Mouse (Mus musculus) lung, embryonic 15.5 days (tissue): ENCODE data around the gene Prrxl1. TPM values are rescaled to one million over a fixed set of nuclear protein-coding genes. Genes with fewer than 3 reads are reported as not detected.

ENCODE experiments used
- ATAC-seq: fragments of 200-750 bp; cut with Nextera tagmentation; 2 replicates; pipeline ENCODE4 v1.8.0; 2017; ENCODE audit warnings: moderate number of reproducible peaks, borderline replicate concordance; ENCODE audit not compliant: low FRiP score, low TSS enrichment; ENCODE audit errors: extremely low read depth
- H3K27ac ChIP-seq: fragments of 300-500 bp; sonication (generic); 2 replicates; pipeline ENCODE4 v1.5.1; 2015; ENCODE audit warnings: moderate library complexity, mild to moderate bottlenecking, inconsistent platforms
- H3K27me3 ChIP-seq: fragments of 300-500 bp; sonication (generic); 2 replicates; pipeline ENCODE4 v1.6.1; 2015; ENCODE audit warnings: inconsistent platforms
- H3K36me3 ChIP-seq: fragments of 300-500 bp; sonication (generic); 2 replicates; pipeline ENCODE4 v1.6.1; 2015; ENCODE audit warnings: inconsistent platforms
- H3K4me1 ChIP-seq: fragments of 300-500 bp; sonication (generic); 2 replicates; pipeline ENCODE4 v1.6.1; 2015; ENCODE audit warnings: inconsistent platforms
- H3K4me2 ChIP-seq: fragments of 300-500 bp; sonication (generic); 2 replicates; pipeline ENCODE4 v1.6.1; 2015; ENCODE audit warnings: inconsistent platforms, mild to moderate bottlenecking, moderate library complexity
- H3K4me3 ChIP-seq: fragments of 300-500 bp; sonication (generic); 2 replicates; pipeline ENCODE4 v1.5.1; 2015; ENCODE audit warnings: mild to moderate bottlenecking, inconsistent platforms
- H3K9ac ChIP-seq: fragments of 300-500 bp; sonication (generic); 2 replicates; pipeline ENCODE4 v1.6.1; 2015; ENCODE audit warnings: inconsistent platforms
- H3K9me3 ChIP-seq: fragments of 300-500 bp; sonication (generic); 2 replicates; pipeline ENCODE4 v1.6.1; 2016; ENCODE audit warnings: inconsistent platforms
- WGBS: fragments of 180-500 bp; shearing (Covaris S2); methylation state at CpG from one replicate; pipeline ENCODE4 v1.1.7; 2015; 5-methylcytosine and 5-hydroxymethylcytosine counted together
- polyA plus RNA-seq: library from polyadenylated mRNA; unstranded; fragments of >200 nt; fragmentation: Nextera tagmentation; extraction: Ambion mirVana; gene quantifications from 2 replicates; pipeline ENCODE4 v1.2.1, GENCODE M21; 2015

Gene Prrxl1
- polyA plus RNA-seq, 1 experiment from 2014 or later = 0.25 TPM

DNA sequence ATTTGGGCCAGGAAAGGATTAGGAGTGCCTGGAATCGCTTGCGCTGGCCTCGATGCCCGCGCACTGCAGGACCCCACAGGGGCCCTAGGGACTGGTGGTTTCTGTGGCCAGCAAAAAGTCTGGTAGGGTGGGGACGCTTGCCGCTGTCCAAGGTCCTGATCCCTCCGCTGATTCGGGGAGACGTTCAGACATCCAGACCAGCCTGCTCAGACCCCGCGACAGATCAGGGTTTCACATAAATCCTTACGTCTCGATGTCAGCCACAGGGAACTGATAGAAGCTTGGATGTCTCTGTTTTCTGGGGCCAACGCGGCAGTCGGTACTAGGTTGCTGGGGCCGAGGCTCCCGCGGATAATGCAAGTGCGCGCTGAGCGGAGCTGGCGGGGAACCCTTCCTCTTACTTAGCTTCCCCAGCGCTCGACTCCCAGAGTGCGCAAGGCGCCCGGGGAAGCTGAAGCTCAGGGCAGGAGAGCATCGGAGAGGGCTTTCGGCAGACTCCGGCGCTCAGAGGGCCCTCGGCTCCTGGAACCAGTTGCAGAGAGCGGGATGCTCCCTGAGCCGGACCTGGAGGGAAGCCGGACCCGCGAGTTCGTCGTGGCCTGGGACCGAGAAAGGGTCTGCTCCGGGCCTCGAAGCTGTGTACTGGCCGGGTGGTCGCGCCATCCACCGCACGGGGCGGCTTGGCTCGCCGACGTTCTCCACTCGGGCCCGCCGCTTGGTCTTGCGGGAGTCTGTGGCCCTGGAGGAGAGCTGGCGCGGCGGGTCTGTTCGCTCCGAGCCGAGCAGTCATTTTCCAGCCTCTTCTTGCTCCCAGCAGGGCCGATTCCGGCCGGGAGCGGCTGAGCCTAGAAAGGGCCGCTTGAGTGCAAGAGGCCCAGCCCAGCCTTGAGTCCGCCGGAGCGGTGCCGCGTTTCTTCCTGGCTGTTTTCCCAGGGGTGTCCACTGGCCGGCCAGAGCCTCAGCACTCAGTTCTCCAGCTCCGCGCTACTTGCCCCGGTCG, 1.7 kb upstream of the Prrxl1 start:
- H3K4me3 ChIP-seq = peak overlapping the region; percentile 9; the same call in 1 of the 2 replicates
- H3K36me3 ChIP-seq = no peaks in the 10 kb centered on the region
- no peak overlapping the region for H3K9ac ChIP-seq
- H3K4me1 ChIP-seq = peaks cover 6% of the 10 kb centered on the region; the same call in 1 of the 2 replicates
- WGBS = 1% methylated on average over 78 of the region's 78 CpGs
- no peak overlapping the region for H3K27ac ChIP-seq
- peaks cover 82% of the 10 kb centered on the region for H3K27me3 ChIP-seq
- H3K9me3 ChIP-seq = no peaks in the 10 kb centered on the region
- peak overlapping the region; percentile 45 for H3K4me2 ChIP-seq
- peak; percentile 59; the same call in 1 of the 2 replicates for ATAC-seq

DNA sequence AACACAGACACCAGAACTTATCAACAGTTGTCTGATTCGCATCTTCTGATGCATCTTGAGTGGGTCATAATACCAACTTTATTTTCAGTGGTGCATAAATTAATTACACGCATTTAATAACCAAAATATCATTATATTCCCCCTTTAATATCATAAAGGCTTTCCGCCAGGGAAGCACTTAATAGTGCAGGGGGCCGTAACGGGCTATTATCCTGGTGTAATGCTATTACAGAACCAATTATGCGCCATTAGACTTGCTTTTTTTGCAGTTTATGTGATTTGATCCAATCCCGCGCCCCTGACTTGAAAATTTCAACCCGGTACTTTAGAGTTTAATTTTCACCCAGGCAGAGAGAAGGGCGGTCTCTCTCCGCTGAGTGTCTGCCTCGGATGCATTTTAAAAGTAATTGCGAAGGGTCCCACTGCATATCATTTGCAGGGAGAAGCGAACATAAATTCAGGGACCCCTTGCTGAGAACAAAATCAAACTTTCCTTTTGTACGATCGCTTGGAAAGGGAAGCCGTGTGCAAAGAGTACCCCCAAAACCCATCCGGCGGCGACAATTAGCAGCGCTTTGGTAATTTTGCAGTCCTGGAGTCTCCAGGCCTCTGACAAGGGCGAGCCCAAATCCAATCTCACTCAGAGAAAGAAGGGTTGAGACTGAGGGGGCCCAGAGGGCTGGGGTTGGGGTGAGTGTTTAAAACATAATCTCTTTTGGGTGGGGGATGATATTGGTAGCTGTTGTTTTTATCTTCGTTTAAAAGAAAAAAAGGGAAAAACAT, 579 bp upstream of the Prrxl1 start:
- Histone ChIP-seq H3K9ac (no peak overlapping the region), H3K36me3 (no peaks in the 10 kb centered on the region), H3K27ac (no peak overlapping the region), H3K4me3 (no peak overlapping the region), H3K4me2 (no peak overlapping the region), H3K4me1 (peaks cover 6% of the 10 kb centered on the region; the same call in 1 of the 2 replicates), H3K9me3 (no peaks in the 10 kb centered on the region), H3K27me3 (peaks cover 90% of the 10 kb centered on the region)
- 9% methylated on average over 23 of the region's 23 CpGs for WGBS
- ATAC-seq = no peak

DNA sequence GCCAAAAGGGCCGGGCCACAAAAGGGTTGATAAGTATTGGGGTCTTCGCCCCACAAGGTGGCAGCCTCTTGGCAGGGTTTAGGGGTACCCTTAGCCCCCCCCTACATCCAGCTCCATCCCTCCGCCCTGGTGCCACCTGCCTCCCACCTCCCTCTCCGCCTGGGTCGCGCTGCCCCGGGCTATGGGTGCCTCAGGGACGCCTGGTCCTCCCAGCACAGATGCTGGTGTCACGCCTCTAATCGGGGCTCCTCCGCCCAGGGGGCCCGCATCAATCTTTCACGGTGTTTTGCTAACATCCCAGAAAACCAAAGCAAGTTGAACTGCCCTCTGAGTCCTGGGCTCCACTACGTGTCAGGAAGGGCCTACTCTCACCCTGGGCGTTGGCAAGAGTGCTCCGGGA, 903 bp downstream of the Prrxl1 start:
- no peaks in the 10 kb centered on the region for H3K36me3 ChIP-seq
- peaks cover 81% of the 10 kb centered on the region for H3K27me3 ChIP-seq
- H3K27ac ChIP-seq = no peak overlapping the region
- no peak overlapping the region for H3K4me2 ChIP-seq
- no peaks in the 10 kb centered on the region for H3K9me3 ChIP-seq
- no peak for ATAC-seq
- peaks cover 6% of the 10 kb centered on the region; the same call in 1 of the 2 replicates for H3K4me1 ChIP-seq
- 3% methylated on average over 16 of the region's 16 CpGs for WGBS
- H3K9ac ChIP-seq = no peak overlapping the region
- H3K4me3 ChIP-seq = no peak overlapping the region

DNA sequence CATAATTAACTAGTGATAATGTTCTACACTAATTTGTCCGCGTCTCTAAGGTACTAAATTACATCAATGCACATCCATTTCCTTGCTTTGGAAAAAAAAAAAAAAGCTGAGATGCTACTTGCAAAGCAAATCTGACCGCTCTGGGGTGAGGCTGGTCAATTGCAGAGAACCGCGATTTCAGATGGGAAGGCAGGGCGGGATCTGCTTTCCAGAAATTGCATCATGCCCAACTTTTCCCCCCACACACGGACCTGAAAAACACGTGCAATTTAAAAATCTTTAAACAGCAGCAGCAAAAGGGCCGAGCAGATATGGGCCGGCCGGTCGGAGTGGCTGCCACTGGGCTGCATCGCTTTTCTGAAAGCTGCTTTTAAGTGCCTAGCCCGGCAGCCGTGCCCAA, 6.3 kb downstream of the Prrxl1 start:
- WGBS = 54% methylated on average over 15 of the region's 15 CpGs
- H3K9ac ChIP-seq = no peak overlapping the region
- no peak overlapping the region for H3K4me3 ChIP-seq
- H3K27me3 ChIP-seq = peaks cover 40% of the 10 kb centered on the region
- H3K27ac ChIP-seq = no peak overlapping the region
- no peak overlapping the region for H3K4me2 ChIP-seq
- H3K4me1 ChIP-seq = no peaks in the 10 kb centered on the region
- no peaks in the 10 kb centered on the region for H3K36me3 ChIP-seq
- H3K9me3 ChIP-seq = no peaks in the 10 kb centered on the region
- ATAC-seq = no peak

DNA sequence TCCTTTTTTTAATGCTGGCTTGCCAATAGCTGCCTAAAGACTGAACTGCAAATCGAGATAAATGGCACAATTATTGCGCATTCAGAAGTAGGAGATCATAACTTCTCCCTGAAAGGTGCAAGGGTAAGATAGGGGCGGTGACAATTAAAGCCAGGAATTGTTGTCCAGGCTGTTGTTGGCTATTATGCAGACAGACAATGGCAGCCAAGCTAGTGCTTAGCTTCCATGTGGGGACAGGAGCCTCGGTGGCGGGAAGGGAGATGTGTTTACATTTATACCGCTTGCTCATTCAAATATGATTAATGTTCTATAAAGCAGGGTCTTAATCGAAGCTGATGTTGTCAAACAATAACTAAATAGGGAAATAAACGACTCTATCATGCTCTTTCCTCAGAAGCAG, 7.1 kb downstream of the Prrxl1 start:
- H3K27ac ChIP-seq = no peak overlapping the region
- H3K4me2 ChIP-seq = no peak overlapping the region
- 49% methylated on average over 8 of the region's 8 CpGs for WGBS
- no peak overlapping the region for H3K4me3 ChIP-seq
- no peaks in the 10 kb centered on the region for H3K36me3 ChIP-seq
- H3K4me1 ChIP-seq = no peaks in the 10 kb centered on the region
- ATAC-seq = no peak
- no peak overlapping the region for H3K9ac ChIP-seq
- peaks cover 32% of the 10 kb centered on the region for H3K27me3 ChIP-seq
- H3K9me3 ChIP-seq = no peaks in the 10 kb centered on the region

DNA sequence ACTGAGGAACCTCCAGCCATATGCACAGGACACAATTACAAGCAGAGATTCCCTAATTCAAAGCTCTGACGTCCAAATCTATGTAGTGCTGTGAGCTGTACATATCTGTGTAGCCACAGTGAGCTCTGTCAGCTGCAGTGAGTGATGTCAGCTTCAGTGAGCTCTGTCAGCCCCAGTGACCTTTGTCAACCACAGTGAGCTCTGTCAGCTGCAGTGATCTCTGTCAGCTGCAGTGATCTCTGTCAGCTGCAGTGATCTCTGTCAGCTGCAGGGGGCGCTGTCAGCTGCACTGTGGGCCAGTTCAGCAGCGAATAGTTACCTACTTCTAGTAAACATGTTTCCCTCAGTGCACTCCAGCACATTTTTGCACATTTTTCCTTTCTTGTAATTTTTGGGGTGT, 10.2 kb downstream of the Prrxl1 start:
- H3K4me1 ChIP-seq = no peaks in the 10 kb centered on the region
- no peaks in the 10 kb centered on the region for H3K36me3 ChIP-seq
- no peak overlapping the region for H3K4me2 ChIP-seq
- H3K9me3 ChIP-seq = no peaks in the 10 kb centered on the region
- no peak for ATAC-seq
- no peak overlapping the region for H3K27ac ChIP-seq
- H3K9ac ChIP-seq = no peak overlapping the region
- 11% methylated on average over 3 of the region's 3 CpGs for WGBS
- H3K4me3 ChIP-seq = no peak overlapping the region
- H3K27me3 ChIP-seq = peaks cover 13% of the 10 kb centered on the region

DNA sequence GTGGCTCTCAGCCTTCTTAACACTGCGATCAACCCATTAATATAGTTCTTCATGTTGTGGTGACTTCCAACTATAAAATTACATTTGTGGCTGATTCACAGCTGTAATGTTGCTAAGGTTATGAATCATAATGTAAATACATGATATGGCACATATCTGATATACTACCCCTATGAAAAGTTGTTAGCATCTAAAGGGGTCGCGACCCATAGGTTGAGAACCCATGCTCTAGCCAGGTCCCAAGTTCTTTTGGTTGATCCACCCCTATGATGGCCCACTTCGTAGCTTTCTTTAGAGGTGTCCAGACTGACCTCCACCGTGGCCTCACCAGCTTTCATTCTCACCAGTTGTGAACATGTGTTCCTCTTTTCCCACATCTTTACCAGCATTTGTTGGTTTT, 18.0 kb downstream of the Prrxl1 start:
- H3K9ac ChIP-seq = no peak overlapping the region
- no peaks in the 10 kb centered on the region for H3K27me3 ChIP-seq
- H3K27ac ChIP-seq = no peak overlapping the region
- 83% methylated on average over 5 of the region's 5 CpGs for WGBS
- H3K4me2 ChIP-seq = no peak overlapping the region
- no peaks in the 10 kb centered on the region for H3K36me3 ChIP-seq
- no peaks in the 10 kb centered on the region for H3K9me3 ChIP-seq
- H3K4me1 ChIP-seq = no peaks in the 10 kb centered on the region
- ATAC-seq = no peak
- no peak overlapping the region for H3K4me3 ChIP-seq

DNA sequence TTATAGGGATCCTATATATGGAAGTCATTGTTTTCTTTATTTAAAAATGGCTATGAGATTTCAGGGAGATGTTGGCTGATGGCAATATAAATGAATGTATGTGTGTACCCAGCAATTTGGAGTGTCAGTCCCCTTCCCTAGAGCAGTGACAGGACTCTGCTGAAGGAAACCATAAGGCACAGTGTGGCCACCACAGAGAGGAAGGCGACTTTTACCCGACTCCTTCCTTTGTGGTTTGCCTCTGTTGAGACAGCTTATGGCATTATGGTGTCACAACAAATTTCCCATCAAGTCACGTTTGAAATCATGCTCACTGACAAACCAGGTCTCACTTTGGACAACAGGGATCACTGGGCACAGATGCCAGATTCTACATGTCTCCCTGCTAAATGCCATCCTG, 25.0 kb downstream of the Prrxl1 start:
- Histone ChIP-seq H3K4me2 (no peak overlapping the region), H3K9me3 (no peaks in the 10 kb centered on the region), H3K36me3 (no peaks in the 10 kb centered on the region), H3K9ac (no peak overlapping the region), H3K27ac (no peak overlapping the region), H3K4me1 (no peaks in the 10 kb centered on the region), H3K4me3 (no peak overlapping the region), H3K27me3 (no peaks in the 10 kb centered on the region; the same call in 1 of the 2 replicates)
- ATAC-seq = no peak
- WGBS = 70% methylated on average over 3 of the region's 3 CpGs

DNA sequence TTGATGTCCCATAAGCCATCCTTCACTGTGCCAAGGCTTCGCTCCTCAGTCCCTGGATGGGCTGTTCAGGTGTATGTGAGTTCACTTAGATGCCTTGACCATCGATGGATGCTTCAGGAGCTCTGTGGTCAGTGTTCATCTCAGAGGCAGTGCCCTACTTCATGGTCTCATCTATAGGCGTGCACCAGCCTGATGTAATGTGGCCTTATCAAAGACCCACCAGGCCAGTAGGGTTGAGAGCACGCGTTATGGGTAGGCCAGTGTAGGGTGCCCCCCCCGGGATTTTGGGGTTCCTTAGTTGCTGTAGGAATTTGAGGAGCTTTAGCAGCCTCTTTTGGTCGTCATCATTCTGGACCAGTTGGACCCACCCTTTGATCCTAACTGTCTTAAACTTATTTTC, 25.6 kb downstream of the Prrxl1 start:
- Histone ChIP-seq H3K27me3 (no peaks in the 10 kb centered on the region; the same call in 1 of the 2 replicates), H3K36me3 (no peaks in the 10 kb centered on the region), H3K9ac (no peak overlapping the region), H3K4me1 (no peaks in the 10 kb centered on the region), H3K27ac (no peak overlapping the region), H3K4me3 (no peak overlapping the region), H3K9me3 (no peaks in the 10 kb centered on the region), H3K4me2 (no peak overlapping the region)
- 78% methylated on average over 7 of the region's 7 CpGs for WGBS
- no peak for ATAC-seq

DNA sequence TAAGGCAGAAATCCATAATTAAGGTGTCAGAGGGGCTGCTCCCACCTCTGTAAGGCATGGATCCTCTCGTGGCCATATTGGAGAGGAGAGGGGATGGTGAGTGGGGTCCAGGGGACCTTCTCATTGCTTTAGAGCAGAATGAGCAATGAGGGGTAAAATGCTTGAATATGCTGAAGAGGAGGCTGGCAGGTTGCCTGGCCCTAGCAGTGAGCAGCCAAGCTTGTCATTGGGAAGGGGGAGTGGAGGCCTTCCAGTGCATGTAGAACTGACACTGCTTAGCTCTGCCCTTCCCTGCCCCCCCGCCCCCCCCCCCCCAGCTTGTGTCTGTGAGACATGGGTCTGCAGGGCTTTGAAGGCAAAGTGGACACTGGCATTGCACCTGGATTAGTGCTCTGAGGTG, 28.1 kb downstream of the Prrxl1 start:
- ATAC-seq = no peak
- no peak overlapping the region for H3K9ac ChIP-seq
- no peaks in the 10 kb centered on the region for H3K36me3 ChIP-seq
- no peaks in the 10 kb centered on the region for H3K9me3 ChIP-seq
- no peaks in the 10 kb centered on the region; the same call in 1 of the 2 replicates for H3K27me3 ChIP-seq
- no peaks in the 10 kb centered on the region for H3K4me1 ChIP-seq
- H3K4me2 ChIP-seq = no peak overlapping the region
- no peak overlapping the region for H3K4me3 ChIP-seq
- no peak overlapping the region for H3K27ac ChIP-seq
- 32% methylated on average over 2 of the region's 2 CpGs for WGBS

DNA sequence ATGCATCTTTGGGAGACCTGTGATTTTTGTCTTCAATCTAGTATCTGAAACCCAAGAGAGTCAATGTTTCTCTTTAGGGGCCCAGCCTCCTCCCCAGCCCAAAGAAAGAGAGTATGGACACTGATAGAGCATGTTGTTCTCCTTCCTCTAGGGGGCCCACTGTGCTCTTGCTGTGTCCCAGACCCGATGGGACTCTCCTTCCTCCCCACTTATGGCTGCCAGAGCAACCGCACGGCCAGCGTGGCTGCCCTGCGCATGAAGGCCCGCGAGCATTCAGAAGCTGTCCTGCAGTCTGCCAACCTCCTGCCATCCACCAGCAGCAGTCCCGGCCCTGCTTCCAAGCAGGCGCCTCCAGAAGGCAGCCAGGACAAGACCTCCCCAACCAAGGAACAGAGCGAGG, 29.4 kb downstream of the Prrxl1 start:
- Histone ChIP-seq H3K4me2 (peak overlapping the region; percentile 23; the same call in 1 of the 2 replicates), H3K4me3 (no peak overlapping the region), H3K36me3 (no peaks in the 10 kb centered on the region), H3K4me1 (no peaks in the 10 kb centered on the region), H3K9me3 (no peaks in the 10 kb centered on the region), H3K27ac (no peak overlapping the region), H3K27me3 (no peaks in the 10 kb centered on the region), H3K9ac (no peak overlapping the region)
- no peak for ATAC-seq
- 37% methylated on average over 10 of the region's 10 CpGs for WGBS
